Mouse (Mus musculus): Measurements from ENCODE around the gene Asb7. TPM values are rescaled to one million over a fixed set of nuclear protein-coding genes. Genes with fewer than 3 reads are reported as not detected.

Asb7 gene
- total RNA-seq, 1 experiment: 10.9 TPM

GRCm38 (mm10) chr7:66597900-66598299 lies 91.5 kb downstream of the Asb7 start:
- Histone ChIP-seq H3K36me3 (ENCODE audit: control insufficient read depth, insufficient read depth, low read length, poor library complexity, severe bottlenecking) (no peaks in the 10 kb centered on the region), H3K4me3 (ENCODE audit: insufficient read depth in 1 of 2, low read depth in 1 of 2, low read length in 2 of 2, poor library complexity in 1 of 2, severe bottlenecking in 1 of 2) (no peak overlapping the region), H3K9ac (ENCODE audit: insufficient read depth, low read depth, low read length, poor library complexity, severe bottlenecking) (no peak overlapping the region), H3K4me1 (ENCODE audit: control insufficient read depth in 2 of 2, insufficient read depth in 2 of 2, low read length in 2 of 2, poor library complexity in 1 of 2) (no peaks in the 10 kb centered on the region), H3K9me3 (ENCODE audit: control insufficient read depth, insufficient read depth, low read depth, low read length) (no peaks in the 10 kb centered on the region), H3K27ac (ENCODE audit: insufficient read depth, low read depth, low read length, poor library complexity, severe bottlenecking) (no peak overlapping the region)
- DNase-seq (ENCODE audit: low read depth, low spot score): no peak
- no peak for TF ChIP-seq ZNF384 (IDR thresholded peaks at IDR 0.05; ENCODE audit: low read depth, low read length)
- TF ChIP-seq ZC3H11A (IDR thresholded peaks at IDR 0.05; ENCODE audit: borderline replicate concordance, low read depth, low read length): no peak
- TF ChIP-seq CHD2 (IDR thresholded peaks at IDR 0.05; ENCODE audit: low read depth, low read length): no peak
- TF ChIP-seq HCFC1 (IDR thresholded peaks at IDR 0.05; ENCODE audit: borderline replicate concordance, insufficient read depth, low read length): no peak
- no peak for TF ChIP-seq MAFK (IDR thresholded peaks at IDR 0.05; ENCODE audit: insufficient read depth, low read depth, low read length)
- in situ Hi-C loops (cut with MboI; ENCODE audit: low sequenced_read_pairs in 2 of 2, unreplicated experiment in 2 of 2): no loop called here

Other genes starting within 250 kb of the Asb7 start
- gene Lins1, start 293 bp upstream of the Asb7 start, total RNA-seq (2012; rRNA removed): 8.7 and 11.3 TPM in 2 replicates
- gene Cers3, start 53.9 kb upstream of the Asb7 start, total RNA-seq (2012; rRNA removed): 0.21 and 0.31 TPM in 2 replicates
- gene Adamts17, start 150.1 kb upstream of the Asb7 start, total RNA-seq (2012; rRNA removed): 2.0 and 2.3 TPM in 2 replicates

All from ES-E14 (cell line).